Mouse (Mus musculus) cerebellum, postnatal 4 days (tissue): ENCODE data around the gene Rfpl4.
"Not testable (repeated sequence)": the region's sequence is repeated elsewhere in the genome, so short reads cannot be mapped to it uniquely, and the experiment has no call there.

Source experiments
- DNase-seq, 2 experiments: peaks; one replicate each; pipeline ENCODE4 v3.0.0; 2022; ENCODE audit warnings: low spot score in 2 of 2, mixed read lengths in 1 of 2

The Rfpl4 gene

DNA sequence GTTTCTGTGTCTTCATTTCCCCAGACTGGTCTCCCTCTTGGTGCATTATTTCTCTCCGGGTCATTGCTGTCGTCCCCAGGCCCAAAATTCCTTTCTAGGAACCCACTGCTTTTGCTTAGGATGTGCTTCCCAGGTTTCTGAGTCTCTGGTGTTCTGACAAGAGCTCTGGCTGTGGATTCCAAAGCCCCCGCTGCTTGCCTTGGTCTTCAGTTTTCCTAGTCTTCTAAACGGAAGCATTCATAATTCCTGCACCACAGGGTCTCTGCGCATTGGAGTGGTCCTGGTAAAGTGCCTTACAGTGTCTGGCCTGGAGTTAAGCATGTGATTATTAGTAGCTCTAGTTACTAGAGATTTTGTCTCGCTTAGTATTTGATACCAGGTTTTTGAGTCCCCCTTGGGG is 35.9 kb downstream of the Rfpl4 start:
- no peak for DNase-seq

DNA sequence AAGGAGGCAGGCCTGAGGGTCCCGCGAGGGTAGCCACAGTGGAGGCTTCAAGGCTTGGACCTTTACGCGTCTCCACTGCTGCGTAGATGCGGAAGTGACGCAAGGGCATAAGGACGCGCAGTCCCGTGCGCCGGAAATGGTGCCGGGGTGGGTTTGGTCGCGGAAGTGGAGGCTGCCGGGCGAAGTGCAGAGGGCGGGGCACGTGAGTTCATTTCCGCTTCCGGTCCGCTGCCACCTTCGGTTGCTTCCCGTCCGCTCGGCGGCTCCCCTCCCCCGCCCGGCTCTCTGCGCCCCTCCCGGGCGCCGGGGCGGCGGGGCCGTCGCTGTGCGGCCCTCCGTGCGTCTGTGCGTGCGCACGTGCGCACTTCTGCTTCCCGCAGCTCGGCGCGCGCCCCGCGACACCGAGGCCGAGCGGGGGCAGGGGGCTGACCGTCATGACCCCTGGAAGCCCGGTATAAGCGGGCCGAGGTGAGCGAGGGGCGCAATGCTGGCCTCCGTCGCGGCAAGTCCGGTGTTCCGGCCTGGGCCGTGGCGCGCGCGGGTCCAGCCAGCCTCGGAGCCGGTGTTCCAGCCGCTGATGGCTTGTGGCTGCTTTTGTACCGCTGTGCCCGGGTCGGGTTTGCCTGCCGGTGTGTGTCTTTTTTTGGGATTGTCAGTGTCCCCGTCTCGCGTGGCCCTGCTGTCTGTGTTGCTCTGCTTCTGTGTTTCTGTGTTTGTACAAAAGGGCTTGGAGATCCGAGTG is 36.6 kb downstream of the Rfpl4 start, which contains the start of gene Epn1:
Gene Epn1, plus strand, starts transcription at position 226 of the 742 bp plus-strand sequence.
- DNase-seq, result peak; percentile 95 to 96

DNA sequence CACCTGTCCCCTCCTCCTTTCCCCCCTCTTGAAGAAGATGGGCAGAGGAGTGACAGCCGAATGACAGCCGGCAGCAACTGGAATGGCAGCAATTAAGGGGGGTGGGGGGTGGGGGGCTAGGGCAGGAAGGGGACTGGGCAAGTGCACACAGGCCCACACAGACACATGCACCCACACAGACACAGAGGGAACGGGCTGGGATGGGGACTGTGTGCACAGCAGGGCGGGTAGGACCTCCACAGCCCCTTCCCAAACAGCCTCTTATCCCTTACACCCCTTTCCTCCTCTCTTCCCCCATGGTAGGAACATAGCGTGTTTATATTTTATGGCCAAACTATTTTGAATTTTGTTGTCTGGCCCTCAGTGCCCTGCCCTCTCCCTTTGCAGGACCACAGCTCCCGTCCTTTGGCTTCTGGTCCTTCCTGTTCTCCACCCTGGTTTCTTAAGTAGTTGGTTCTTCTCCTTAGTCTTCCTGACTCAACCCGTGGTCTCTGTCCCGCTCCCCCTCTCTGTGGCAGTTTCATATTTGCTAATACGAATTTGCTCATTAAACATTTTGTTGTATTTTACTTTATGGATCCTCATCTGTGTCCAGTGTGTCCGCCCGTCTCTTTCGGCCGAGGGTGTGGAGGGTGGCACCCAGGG is 37.3 kb downstream of the Rfpl4 start:
- not testable (repeated sequence) for DNase-seq

DNA sequence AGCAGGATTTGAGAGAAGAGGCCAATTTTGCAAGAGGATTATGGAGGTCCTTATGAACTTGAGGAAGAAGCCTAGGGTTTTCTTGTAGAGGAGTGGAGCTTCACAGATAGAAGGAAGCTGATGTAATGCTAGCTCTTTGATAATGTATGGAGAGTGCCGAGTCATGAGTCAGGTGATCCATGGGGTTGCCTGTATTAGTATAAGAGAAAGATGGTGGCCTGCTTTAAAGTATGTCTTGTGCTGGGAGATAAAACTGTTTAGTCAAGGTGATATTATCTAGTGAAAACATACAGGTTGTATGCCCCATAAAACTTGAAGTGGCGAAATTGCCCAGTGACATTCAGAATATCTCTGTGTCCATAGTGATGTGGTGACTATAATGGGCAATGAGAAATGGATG is 39.8 kb downstream of the Rfpl4 start:
- DNase-seq, result no peak

DNA sequence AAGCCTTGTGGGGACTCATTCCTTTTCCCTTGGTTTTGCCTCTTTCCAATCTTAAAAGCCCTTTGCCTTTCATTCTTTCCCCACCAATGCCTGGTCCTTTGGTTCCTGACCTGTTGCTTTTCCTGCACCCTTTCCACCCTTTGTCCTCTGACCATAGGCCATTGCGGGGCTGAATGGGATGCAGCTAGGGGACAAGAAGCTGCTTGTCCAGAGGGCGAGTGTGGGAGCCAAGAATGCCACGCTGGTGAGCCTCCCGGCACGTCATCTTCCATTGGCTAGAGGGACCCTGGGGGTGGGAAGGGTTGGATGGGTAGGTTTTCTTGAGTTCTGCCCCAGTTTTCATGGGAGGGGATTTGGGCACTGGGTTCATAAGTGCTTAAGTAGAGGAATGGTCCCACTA is 41.8 kb downstream of the Rfpl4 start:
- DNase-seq, result no peak

DNA sequence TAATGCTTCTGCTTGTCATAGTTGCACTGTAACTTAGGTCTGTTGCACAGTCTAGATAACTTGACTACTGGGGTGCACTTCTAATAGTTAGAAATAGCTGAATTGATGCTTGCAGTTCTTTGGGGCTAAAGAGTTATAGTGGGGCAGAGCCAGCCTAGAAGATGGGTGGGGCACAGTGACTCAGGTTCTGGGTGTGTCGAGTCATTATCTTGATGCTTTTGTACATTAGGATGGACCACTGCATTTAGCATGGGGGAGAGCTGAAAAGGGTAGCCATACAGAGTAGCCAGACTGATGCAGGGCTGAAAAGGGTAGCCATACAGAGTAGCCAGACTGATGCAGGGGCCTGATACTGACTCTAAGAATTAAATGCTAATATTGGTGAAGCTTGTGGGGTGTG is 43.2 kb downstream of the Rfpl4 start:
- no peak for DNase-seq

DNA sequence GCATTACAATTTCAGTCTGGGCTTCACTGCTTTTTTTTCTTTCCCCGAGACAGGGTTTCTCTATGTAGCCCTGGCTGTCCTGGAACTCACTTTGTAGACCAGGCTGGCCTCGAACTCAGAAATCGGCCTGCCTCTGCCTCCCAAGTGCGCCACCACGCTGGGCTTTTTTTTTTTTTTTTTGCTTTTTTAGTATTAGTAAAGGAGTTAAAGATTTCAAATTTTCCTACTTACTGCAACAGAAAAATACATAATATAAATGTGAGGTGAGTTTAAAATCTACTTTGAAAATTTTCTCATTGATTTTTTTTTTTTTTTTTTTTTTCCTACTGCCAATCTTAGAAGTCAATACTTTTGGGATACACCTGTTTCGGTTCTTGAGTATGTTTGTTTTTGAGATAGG is 51.9 kb downstream of the Rfpl4 start:
- DNase-seq, result no peak

DNA sequence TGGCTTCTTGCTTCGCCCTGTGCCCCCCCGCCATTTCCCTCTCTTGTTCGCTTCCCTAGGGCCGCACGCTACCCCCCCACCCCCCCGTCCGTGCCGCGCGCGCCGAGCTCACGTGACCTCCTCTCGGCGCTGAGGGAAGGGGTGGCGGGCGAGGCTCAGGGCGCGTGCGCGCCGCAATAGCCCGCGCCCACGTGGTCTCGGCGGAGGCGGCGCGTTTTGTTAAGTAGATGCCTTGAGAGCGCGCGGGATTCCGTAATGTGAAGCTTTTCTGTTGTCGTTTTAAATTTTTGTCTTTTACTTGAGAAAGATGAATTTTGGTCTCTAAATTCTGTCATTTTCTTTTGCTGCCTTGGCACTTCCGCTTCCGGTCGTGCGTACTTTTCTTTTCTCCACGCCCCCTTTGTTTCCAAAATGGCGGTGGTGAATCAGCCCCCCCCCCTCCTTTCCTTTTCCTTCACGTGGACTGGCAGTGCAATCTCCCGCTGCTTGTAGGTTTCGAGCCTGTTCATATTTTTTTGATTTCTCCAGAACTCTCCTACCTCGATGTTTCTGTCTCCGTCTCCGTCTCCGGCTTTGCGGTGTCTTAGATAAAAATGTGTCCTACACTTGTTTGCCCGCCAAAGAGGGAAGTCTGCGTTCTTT is 54.3 kb downstream of the Rfpl4 start:
- no peak for DNase-seq

DNA sequence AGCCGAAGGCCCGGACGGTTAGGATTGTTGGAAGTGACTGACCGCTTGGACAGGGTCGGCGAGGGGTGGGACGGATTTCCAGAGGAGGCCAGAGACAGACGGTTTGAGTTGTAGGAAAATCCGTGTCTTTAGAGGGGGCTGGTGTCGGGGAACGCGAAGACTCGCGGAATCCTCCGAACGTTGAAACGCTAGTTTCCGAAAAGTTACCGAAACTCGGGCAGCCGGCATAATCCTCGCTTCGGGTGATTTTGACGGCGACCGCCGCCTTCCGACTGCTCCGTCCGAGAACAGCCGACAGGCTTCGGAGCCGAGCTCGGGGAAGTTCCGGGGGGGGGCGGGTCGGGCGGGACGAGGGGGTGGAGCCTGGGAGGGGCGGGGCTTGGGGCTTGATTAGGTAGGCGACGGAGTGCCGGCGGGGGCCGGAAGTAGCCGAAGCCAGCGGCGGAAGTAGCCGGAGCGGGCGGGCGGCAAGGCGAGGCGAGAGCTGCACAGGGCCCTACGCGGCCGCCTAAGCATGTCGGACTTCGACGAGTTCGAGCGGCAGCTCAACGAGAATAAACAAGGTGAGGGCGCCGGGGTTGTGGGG is 54.9 kb downstream of the Rfpl4 start, which contains the start of gene U2af2:
Gene U2af2, plus strand, starts transcription at position 370 of the 586 bp plus-strand sequence.
- DNase-seq, result peak; percentile 93 to 96

DNA sequence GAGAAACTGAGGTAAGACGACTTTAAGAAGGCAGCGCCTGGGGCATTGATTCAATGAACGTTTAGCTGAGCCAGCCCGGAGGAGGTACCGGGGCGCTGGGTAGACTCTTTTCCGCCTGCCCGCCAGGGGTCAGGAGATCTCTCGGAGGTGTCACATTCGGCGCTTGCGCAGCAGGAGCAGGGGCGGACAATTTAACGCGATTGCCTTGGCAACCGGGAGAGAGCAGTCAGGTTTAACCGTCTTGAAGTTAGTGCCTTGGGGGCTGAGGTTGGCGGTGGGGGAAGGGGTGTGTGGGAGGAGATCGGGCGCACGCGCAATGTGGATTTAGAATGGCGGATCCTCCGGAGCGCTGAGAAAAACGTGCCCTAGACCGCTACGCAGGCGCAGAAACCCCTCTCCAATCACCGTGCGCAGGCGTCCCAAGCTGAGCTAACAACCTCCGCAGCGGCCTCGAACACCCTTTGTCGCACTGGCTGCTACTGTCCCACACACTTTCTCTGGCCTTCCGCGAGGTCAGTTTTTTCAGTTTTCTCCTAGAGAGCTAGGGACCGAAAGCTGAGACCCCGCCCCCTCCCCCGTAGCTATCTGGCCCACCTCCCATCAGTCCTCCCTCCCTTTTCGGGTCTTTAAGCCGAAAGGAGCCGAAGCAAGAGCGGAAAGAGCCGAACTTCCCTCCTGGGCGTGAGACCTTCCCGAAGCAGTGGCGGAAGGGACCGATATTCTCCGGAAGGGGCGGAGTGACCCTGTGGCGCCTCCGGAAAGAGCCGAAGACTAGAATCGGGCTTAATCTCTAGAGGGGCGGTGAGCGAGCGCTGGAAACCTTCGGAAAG is 55.6 kb downstream of the Rfpl4 start:
- peak; percentile 97 to 99 for DNase-seq

DNA sequence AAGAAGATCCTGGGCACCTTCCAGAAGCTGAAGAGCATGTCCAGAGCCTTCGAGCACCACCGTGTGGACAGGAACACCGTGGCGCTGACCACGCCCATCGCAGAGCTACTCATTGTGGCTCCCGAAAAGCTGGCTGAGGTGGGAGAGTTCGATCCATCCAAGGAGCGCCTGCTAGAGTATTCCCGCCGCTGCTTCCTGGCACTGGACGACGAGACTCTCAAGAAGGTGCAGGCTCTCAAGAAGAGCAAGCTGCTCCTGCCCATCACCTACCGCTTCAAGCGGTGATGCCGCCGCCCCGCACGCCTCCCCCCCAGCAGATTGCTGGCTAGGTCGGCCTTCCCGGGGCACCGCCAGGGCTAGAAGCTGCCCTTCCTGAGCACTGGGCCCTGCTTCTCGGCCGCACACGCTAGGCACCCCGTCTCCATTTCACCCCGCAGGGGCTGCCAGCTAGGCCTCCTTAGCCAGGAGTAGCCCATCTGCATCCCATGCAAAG is 56.5 kb downstream of the Rfpl4 start:
- DNase-seq, result peak in 1 of 2 experiments; percentile 82
